Mouse (Mus musculus): Measurements from ENCODE around the gene Prr5. TPM values are rescaled to one million over a fixed set of nuclear protein-coding genes. Genes with fewer than 3 reads are reported as not detected.

The Prr5 gene
- total RNA-seq (2014; rRNA removed; ENCODE audit: low replicate concordance), result 7.3 and 14.8 TPM in 2 replicates
- polyA plus RNA-seq (2015; fragmentation: Nextera tagmentation; extraction: Ambion mirVana), result 5.6 and 6.5 TPM in 2 replicates

DNA sequence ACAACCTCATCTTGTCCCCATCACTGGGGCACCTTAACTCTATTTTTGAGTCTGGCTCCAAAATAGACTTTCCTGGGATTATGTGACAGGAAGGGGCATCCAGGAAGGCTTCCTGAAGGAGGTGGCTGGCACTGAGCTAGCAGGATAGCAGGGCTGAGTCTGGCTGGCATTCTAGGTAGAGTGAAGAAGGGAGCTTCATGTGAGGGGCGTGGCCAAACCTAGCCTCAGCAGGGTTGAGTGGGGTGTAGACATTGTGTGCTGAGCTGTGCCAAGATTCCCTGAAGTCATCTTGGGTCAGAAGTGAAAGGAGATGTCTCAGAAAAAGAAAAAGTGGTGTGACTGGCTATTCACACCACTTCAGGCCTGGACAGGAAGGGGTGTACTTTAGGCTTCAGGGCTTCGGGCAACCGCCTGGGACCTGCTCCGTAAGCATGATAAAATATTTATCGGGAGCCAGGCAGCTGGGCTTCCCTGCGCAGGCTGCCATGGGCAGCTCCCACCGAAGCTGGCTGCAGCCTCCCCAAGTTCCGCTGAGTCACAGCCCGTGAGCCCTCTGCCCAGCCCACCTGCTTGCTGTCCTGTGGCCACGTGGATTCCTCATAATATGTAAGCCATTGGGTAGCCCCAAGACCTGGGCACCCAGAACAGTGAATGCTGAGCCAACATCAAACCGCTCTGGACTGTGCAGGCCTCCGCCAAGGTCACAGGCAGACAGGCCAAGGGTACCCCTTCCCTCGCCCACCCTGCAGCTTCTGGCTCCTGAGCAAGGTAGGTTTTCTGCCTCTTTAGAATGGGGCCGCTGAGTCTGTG lies at the start of gene Prr5:
Prr5 (plus strand) TSS at position 683 of the 810 bp plus-strand sequence.
- TF ChIP-seq EP300 (IDR thresholded peaks at IDR 0.05; ENCODE audit: low read depth) (no peak), CTCF (IDR thresholded peaks at IDR 0.05; ENCODE audit: low read depth) (no peak)
- Histone ChIP-seq H3K9me3 (replicated peaks; ENCODE audit: control insufficient read depth, low read length) (no peaks in the 10 kb centered on the region), H3K36me3 (replicated peaks; ENCODE audit: control insufficient read depth, insufficient read depth, low read length) (no peaks in the 10 kb centered on the region), H3K27ac (ENCODE audit: low read depth) (no peak within 1 kb of the TSS), H3K4me2 (ENCODE audit: low read depth, low read length) (no peak within 1 kb of the TSS), H3K4me3 (ENCODE audit: low read depth, low read length) (no peak within 1 kb of the TSS), H3K4me1 (ENCODE audit: control insufficient read depth, insufficient read depth) (no peaks in the 10 kb centered on the region), H3K27me3 (ENCODE audit: control insufficient read depth, insufficient read depth, low read length) (0 out of 2 replicates have a peak, but pooled peaks cover 3% of the 10 kb centered on the region), H3K9ac (replicated peaks; ENCODE audit: low read depth, low read length) (0 out of 2 replicates have a peak within 1 kb of the TSS, but pooled peaks have one; percentile 20)
- ATAC-seq (ENCODE audit: insufficient read depth, low read depth) (no peak; the same call in 1 of the 2 replicates), DNase-seq (ENCODE audit: low spot score) (no peak)
- WGBS, result 52% methylated on average over 14 of the region's 14 CpGs

DNA sequence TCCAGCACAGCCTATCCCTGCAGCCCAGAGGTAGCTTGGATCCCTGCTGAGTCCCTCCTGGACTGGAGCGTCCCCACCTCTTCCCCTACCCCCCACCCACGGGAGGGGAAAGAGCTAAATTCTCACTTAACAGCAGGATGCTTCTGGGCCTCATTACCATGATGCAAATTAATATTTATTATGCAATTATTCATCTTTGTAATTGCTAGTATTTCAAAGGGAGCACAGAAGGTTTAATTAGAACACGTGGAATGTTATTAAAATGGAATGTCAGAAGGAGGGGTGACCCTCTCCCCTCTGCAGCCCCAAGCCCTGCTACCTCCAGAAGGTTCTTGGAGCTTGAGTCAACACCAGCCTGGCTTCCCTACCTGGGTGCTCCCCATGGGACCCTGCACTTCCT lies 49.4 kb upstream of the Prr5 start:
- H3K36me3 ChIP-seq (replicated peaks; ENCODE audit: control insufficient read depth, insufficient read depth, low read length), result no peaks in the 10 kb centered on the region
- H3K9me3 ChIP-seq (replicated peaks; ENCODE audit: control insufficient read depth, low read length), result no peaks in the 10 kb centered on the region
- peaks cover 8% of the 10 kb centered on the region for H3K4me1 ChIP-seq (ENCODE audit: control insufficient read depth, insufficient read depth)
- WGBS, result 70% methylated on average over 3 of the region's 3 CpGs
- H3K27ac ChIP-seq (ENCODE audit: low read depth), result no peak overlapping the region
- no peak for DNase-seq (ENCODE audit: low spot score)
- ATAC-seq (ENCODE audit: insufficient read depth, low read depth), result no peak
- no peak overlapping the region for H3K4me3 ChIP-seq (ENCODE audit: low read depth, low read length)
- TF ChIP-seq EP300 (IDR thresholded peaks at IDR 0.05; ENCODE audit: low read depth), result no peak
- TF ChIP-seq CTCF (IDR thresholded peaks at IDR 0.05; ENCODE audit: low read depth), result no peak
- no peak overlapping the region for H3K4me2 ChIP-seq (ENCODE audit: low read depth, low read length)
- no peak overlapping the region for H3K9ac ChIP-seq (replicated peaks; ENCODE audit: low read depth, low read length)
- peaks cover 19% of the 10 kb centered on the region for H3K27me3 ChIP-seq (ENCODE audit: control insufficient read depth, insufficient read depth, low read length)

DNA sequence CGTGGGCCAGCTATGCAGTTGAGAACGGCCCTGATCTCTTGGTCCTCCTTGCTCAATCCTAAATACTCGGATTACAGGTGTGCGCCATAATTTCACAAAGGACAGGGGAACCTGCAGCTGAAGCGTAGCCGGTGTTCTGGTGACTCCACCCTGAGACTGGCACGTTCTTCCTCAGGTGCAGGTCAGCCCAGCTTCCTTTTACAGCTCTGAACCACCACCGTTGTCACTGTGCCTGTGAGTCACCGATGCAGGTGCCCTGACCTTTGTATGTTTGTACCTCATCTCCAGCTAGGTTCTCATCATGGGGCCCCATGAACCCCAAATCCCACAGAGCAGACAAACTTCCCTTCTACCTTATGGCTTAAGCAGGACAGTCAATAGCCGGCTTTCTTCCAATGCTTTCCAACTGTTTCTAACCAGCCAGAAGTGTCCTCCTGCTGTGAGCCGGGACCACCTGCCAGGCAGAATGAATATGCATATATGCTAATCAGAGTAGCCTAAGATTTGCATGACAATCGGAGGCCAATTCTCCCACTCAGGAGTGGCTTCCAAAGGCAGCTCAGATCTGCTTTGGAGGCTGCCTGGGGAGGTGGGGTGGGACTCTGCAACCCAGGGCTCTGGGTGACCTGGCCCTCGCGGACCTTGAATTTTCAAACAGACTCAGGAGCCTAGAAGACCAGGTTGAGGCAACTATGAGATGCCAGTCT lies 47.5 kb upstream of the Prr5 start:
- Histone ChIP-seq H3K4me1 (ENCODE audit: control insufficient read depth, insufficient read depth) (peaks cover 12% of the 10 kb centered on the region), H3K4me3 (ENCODE audit: low read depth, low read length) (no peak overlapping the region), H3K27me3 (ENCODE audit: control insufficient read depth, insufficient read depth, low read length) (peaks cover 7% of the 10 kb centered on the region; the same call in 1 of the 2 replicates), H3K27ac (ENCODE audit: low read depth) (no peak overlapping the region), H3K36me3 (replicated peaks; ENCODE audit: control insufficient read depth, insufficient read depth, low read length) (no peaks in the 10 kb centered on the region), H3K9me3 (replicated peaks; ENCODE audit: control insufficient read depth, low read length) (no peaks in the 10 kb centered on the region), H3K9ac (replicated peaks; ENCODE audit: low read depth, low read length) (no peak overlapping the region), H3K4me2 (ENCODE audit: low read depth, low read length) (no peak overlapping the region)
- WGBS, result 43% methylated on average over 14 of the region's 14 CpGs
- DNase-seq (ENCODE audit: low spot score) (no peak), ATAC-seq (ENCODE audit: insufficient read depth, low read depth) (no peak)
- no peak for TF ChIP-seq EP300 (IDR thresholded peaks at IDR 0.05; ENCODE audit: low read depth)
- no peak for TF ChIP-seq CTCF (IDR thresholded peaks at IDR 0.05; ENCODE audit: low read depth)

DNA sequence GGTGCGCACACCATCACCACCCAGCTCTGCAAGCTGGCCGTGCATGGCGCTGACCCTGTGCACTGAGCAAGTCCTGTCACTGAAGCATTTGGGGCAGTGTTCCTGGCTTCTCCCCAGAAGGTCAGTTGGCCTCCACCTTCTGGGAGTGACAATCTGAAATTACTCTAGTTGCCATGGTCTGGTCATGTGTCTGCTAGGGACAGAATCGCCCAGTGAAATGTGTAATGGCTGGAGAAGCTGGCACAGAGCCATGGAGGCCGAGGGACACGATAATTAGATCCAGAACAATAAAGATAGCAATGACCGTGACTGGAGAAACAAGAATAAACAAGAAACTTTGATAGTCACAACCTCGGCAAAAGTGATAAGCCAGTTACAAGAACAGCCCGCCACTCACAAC lies 44.5 kb upstream of the Prr5 start:
- Histone ChIP-seq H3K27me3 (ENCODE audit: control insufficient read depth, insufficient read depth, low read length) (peaks cover 10% of the 10 kb centered on the region; the same call in 1 of the 2 replicates), H3K4me3 (ENCODE audit: low read depth, low read length) (no peak overlapping the region), H3K9me3 (replicated peaks; ENCODE audit: control insufficient read depth, low read length) (no peaks in the 10 kb centered on the region), H3K36me3 (replicated peaks; ENCODE audit: control insufficient read depth, insufficient read depth, low read length) (no peaks in the 10 kb centered on the region), H3K27ac (ENCODE audit: low read depth) (no peak overlapping the region; the same call in 1 of the 2 replicates), H3K4me1 (ENCODE audit: control insufficient read depth, insufficient read depth) (peaks cover 12% of the 10 kb centered on the region), H3K9ac (replicated peaks; ENCODE audit: low read depth, low read length) (no peak overlapping the region), H3K4me2 (ENCODE audit: low read depth, low read length) (no peak overlapping the region)
- 22% methylated on average over 9 of the region's 9 CpGs for WGBS
- DNase-seq (ENCODE audit: low spot score) (no peak), ATAC-seq (ENCODE audit: insufficient read depth, low read depth) (peak; percentile 29)
- TF ChIP-seq EP300 (IDR thresholded peaks at IDR 0.05; ENCODE audit: low read depth), result no peak

DNA sequence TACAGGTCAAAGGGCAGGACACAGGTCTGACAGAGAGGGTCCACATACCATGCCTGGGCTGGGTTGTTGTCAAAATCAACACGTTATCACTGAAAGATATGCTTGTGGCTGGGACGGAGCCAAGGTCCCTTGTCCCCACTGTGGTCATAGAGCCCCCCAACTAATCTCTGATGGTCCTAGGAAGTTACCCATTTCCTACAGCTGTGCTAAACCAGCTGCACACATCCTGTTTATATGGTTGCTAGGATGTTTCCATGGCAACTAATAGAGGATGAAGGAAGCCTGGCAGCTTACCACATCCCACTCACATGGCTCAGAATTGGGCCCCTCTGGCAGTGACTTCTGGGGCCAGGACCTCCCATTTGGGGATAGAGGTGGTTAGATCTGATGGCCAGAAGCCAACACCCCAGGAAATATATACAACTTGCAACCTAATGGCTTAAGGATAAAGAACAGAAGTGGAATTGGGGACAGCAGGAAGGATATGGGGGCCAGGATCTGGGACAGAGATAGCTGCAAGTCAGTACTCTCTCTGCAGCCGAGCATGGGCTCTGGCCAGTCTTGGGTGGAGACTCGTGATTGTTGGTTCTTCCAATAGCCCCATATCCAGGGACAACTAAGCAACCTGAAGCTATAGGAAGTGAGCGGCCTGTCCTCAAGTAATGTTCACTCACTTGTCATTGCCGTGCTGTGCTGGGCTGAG lies 43.6 kb upstream of the Prr5 start:
- peaks cover 10% of the 10 kb centered on the region; the same call in 1 of the 2 replicates for H3K27me3 ChIP-seq (ENCODE audit: control insufficient read depth, insufficient read depth, low read length)
- peak overlapping the region; percentile 22; the same call in 1 of the 2 replicates for H3K27ac ChIP-seq (ENCODE audit: low read depth)
- H3K9me3 ChIP-seq (replicated peaks; ENCODE audit: control insufficient read depth, low read length), result no peaks in the 10 kb centered on the region
- ATAC-seq (ENCODE audit: insufficient read depth, low read depth) (peak; percentile 75), DNase-seq (ENCODE audit: low spot score) (peak; percentile 69)
- no peak overlapping the region for H3K4me2 ChIP-seq (ENCODE audit: low read depth, low read length)
- H3K4me3 ChIP-seq (ENCODE audit: low read depth, low read length), result no peak overlapping the region
- H3K9ac ChIP-seq (replicated peaks; ENCODE audit: low read depth, low read length), result no peak overlapping the region
- no peaks in the 10 kb centered on the region for H3K36me3 ChIP-seq (replicated peaks; ENCODE audit: control insufficient read depth, insufficient read depth, low read length)
- peaks cover 12% of the 10 kb centered on the region for H3K4me1 ChIP-seq (ENCODE audit: control insufficient read depth, insufficient read depth)
- no peak for TF ChIP-seq CTCF (IDR thresholded peaks at IDR 0.05; ENCODE audit: low read depth)
- peak; percentile 65; the same call in 1 of the 2 replicates for TF ChIP-seq EP300 (IDR thresholded peaks at IDR 0.05; ENCODE audit: low read depth)
- WGBS, result 42% methylated on average over 6 of the region's 6 CpGs
